Mouse (Mus musculus): ENCODE measurements around the gene Plcb1. TPM values are rescaled to one million over a fixed set of nuclear protein-coding genes. Genes with fewer than 3 reads are reported as not detected.

Plcb1 gene
- polyA plus RNA-seq, 1 experiment from 2014 or later: 10.9 TPM

DNA sequence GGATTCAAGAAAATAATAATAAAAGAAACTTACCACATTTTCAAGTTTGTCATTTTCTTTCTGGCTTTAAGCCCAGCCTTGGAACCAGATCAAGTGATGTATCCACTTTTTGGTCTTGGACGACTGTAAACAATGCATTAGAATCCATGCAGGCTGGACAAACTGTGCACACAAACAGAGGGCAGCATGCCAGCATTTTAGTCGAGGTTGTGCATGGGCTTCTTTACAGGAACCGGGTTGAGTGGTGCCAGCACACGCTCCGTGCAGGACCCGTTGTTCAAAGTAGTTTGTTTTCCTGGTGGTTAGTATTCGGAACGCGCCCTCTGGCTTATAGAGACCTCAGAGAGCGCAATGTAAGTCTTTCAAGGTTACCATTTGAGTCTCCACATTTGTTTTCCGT lies 30.5 kb downstream of the Plcb1 start:
- no peak overlapping the region for H3K9ac ChIP-seq
- H3K9me3 ChIP-seq: no peaks in the 10 kb centered on the region
- no peak for ATAC-seq
- no peaks in the 10 kb centered on the region for H3K27me3 ChIP-seq (replicated peaks)
- H3K27ac ChIP-seq: no peak overlapping the region
- H3K4me3 ChIP-seq (replicated peaks): no peak overlapping the region
- 71% methylated on average over 11 of the region's 11 CpGs for WGBS
- H3K36me3 ChIP-seq: no peaks in the 10 kb centered on the region
- no peaks in the 10 kb centered on the region for H3K4me1 ChIP-seq (replicated peaks)
- no peak overlapping the region for H3K4me2 ChIP-seq (replicated peaks)

DNA sequence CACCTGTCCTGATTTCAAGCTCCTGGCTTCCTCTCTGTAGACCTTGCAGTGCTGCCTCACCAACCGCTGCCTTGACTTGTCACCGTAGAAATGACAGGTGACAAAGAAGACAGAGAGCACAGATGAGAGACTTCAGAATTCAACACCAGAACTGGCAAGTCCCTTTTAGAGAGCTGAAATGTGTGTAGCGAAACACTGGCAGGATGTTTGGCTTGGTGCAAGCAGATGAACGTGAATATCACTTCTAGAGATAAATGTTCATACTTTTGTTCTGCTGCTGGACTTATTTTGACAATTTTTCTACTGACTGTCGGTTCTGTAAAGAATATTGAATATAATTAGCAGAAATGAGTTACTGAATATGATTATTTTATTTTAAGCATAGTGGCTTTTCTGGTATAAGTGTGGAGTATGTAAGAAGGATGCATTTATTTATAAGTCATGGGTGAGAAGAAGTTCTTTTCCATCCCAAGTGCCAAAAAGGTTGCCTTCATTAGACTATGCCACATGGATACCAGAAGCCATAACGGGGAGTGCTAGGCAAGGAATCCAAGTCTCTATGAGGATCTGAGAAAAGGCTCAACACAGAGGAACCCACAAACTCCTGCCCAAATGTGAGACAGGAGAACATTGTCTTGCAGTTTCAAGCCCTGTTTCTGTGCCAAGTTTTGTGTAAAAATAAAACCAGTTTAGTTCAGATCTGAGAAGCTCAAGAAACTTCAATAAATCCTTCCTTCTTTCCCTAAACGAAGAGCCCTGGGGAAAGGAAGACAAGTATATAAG lies 31.4 kb downstream of the Plcb1 start:
- Histone ChIP-seq H3K4me3 (replicated peaks) (no peak overlapping the region), H3K27ac (no peak overlapping the region), H3K27me3 (replicated peaks) (no peaks in the 10 kb centered on the region), H3K36me3 (no peaks in the 10 kb centered on the region), H3K4me1 (replicated peaks) (no peaks in the 10 kb centered on the region), H3K9ac (no peak overlapping the region), H3K9me3 (no peaks in the 10 kb centered on the region), H3K4me2 (replicated peaks) (no peak overlapping the region)
- no peak for ATAC-seq
- WGBS: 79% methylated on average over 7 of the region's 7 CpGs

DNA sequence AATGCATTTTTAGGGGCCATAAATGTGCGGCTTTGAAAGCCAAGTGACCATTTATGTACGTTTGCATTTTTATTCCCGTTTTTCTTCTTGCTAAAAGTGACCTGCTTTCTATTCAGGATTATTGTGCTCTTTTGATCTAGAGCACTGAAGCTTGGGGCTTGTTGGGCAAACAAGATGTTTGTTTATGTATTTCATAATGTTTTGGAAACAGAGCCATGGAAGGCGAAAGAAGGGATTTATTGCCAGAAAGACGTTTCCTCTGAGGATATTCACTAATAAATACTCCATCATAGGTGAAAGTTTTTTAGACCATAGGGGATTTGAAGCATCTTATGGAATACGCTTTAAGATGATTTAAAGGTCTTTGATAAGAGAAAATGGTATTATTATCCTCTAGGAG lies 35.3 kb downstream of the Plcb1 start:
- H3K9ac ChIP-seq: no peak overlapping the region
- ATAC-seq: no peak
- no peaks in the 10 kb centered on the region for H3K27me3 ChIP-seq (replicated peaks)
- H3K27ac ChIP-seq: no peak overlapping the region
- H3K4me1 ChIP-seq (replicated peaks): 0 out of 2 replicates have a peak, but pooled peaks cover 3% of the 10 kb centered on the region
- no peaks in the 10 kb centered on the region for H3K36me3 ChIP-seq
- 70% methylated on average over 6 of the region's 6 CpGs for WGBS
- H3K4me2 ChIP-seq (replicated peaks): no peak overlapping the region
- no peaks in the 10 kb centered on the region for H3K9me3 ChIP-seq
- no peak overlapping the region for H3K4me3 ChIP-seq (replicated peaks)

DNA sequence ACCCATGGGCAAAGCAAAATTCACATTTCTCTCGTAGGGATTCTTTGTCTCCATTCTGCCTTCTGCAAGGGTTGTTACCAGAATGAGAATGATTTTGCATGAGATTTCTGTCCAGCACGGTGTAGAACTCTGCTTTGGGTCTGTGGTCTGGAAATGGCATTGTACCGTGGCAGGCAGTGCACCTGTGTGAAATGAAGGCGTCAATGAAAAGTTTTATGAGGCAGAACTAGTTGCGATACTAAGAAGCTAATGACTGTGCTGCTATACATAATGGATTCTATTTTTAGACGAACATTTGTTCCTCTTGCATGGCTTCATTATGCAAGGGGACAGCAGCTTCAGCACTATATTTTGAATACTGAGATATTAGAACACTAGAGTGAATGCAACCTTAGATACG lies 39.8 kb downstream of the Plcb1 start:
- ATAC-seq: peak; percentile 51
- 41% methylated on average over 7 of the region's 7 CpGs for WGBS
- H3K4me2 ChIP-seq (replicated peaks): peak overlapping the region; percentile 29
- H3K27me3 ChIP-seq (replicated peaks): no peaks in the 10 kb centered on the region
- H3K4me1 ChIP-seq (replicated peaks): 0 out of 2 replicates have a peak, but pooled peaks cover 6% of the 10 kb centered on the region
- H3K36me3 ChIP-seq: no peaks in the 10 kb centered on the region
- H3K27ac ChIP-seq: no peak overlapping the region
- H3K9me3 ChIP-seq: no peaks in the 10 kb centered on the region
- no peak overlapping the region for H3K9ac ChIP-seq
- H3K4me3 ChIP-seq (replicated peaks): no peak overlapping the region

DNA sequence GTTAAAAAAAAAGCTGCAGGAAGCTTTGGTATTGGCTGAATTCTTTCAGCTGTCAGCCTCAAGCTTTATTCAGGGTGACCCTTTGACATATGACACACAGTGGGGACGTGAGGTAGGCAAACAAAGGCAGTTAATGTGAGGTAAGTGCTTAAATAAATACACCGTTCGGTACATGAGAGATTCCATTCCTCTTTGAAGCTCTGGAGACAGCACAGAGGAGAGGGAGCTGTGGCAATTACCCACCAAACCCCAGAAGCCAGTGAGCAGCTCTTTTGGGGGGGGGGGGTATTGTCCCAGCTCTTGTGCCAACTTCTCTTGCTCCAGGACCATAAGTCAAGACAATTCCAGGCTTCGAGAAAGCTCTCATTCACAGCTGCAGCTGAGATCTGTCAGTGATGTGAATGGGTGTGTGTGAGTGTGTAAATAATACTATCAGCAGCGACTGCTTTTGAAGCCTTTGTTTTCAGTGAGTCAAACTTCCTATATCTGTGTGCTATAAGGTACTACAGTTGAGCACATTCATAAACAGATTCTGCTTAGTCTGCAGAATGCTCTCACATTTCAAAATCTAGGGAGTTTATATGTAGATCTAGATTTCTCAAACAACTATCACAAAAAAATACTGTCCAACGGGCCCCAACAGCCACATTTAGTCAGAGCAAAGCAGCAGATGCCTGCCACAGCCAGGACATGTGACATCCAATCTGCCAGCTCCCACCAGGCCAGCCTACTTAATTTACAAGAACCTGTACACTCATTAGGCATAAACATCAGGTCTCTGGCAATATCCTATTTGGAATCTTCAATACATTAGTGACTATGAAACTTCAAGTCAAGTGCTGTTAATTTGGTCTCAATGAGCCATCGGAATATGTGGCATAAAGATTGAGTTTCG lies 40.5 kb downstream of the Plcb1 start:
- Histone ChIP-seq H3K9ac (no peak overlapping the region), H3K9me3 (no peaks in the 10 kb centered on the region), H3K27ac (peak overlapping the region; percentile 24; the same call in 1 of the 2 replicates), H3K4me2 (replicated peaks) (peak overlapping the region; percentile 20), H3K36me3 (no peaks in the 10 kb centered on the region), H3K4me3 (replicated peaks) (no peak overlapping the region), H3K27me3 (replicated peaks) (no peaks in the 10 kb centered on the region), H3K4me1 (replicated peaks) (0 out of 2 replicates have a peak, but pooled peaks cover 6% of the 10 kb centered on the region)
- ATAC-seq: peak; percentile 89
- WGBS: 28% methylated on average over 8 of the region's 8 CpGs

DNA sequence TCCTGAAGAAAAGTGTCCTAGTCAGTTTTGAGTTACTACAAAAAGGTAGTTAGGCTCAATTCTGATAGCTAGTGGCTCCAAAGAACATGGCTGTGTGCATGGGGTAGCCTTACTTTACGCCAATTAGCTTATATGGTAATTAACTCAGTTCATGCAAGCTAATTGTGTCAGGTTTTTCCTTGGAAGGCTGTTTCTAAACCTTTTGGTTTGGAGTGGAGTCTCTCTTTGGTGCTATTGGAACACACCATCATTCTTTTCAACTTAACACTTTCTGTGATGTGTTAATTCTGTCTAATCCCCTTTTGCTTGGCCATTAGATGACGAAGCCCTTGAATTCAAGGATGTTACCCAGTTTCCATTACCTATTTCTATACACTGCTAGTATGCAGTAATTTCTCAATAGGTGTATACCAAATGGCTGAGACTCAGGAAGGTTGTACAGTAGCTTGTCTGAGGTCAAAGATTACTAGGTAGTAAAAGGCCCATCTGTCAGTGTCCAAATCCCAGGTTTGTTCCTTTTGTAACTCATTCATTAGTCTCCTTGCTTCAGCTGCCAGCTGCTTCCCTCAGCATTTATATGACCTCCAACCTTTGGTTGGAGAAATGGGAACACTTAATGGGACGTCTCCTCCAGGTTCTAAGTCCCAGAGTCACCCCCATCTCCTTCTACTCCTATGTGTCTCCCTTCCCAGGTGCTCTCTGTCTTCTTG lies 42.1 kb downstream of the Plcb1 start:
- Histone ChIP-seq H3K27ac (no peak overlapping the region), H3K4me3 (replicated peaks) (no peak overlapping the region), H3K27me3 (replicated peaks) (no peaks in the 10 kb centered on the region), H3K36me3 (no peaks in the 10 kb centered on the region), H3K9ac (no peak overlapping the region), H3K4me1 (replicated peaks) (0 out of 2 replicates have a peak, but pooled peaks cover 6% of the 10 kb centered on the region), H3K9me3 (no peaks in the 10 kb centered on the region), H3K4me2 (replicated peaks) (no peak overlapping the region)
- 75% methylated on average over 3 of the region's 3 CpGs for WGBS
- ATAC-seq: peak; percentile 46; the same call in 1 of the 2 replicates

DNA sequence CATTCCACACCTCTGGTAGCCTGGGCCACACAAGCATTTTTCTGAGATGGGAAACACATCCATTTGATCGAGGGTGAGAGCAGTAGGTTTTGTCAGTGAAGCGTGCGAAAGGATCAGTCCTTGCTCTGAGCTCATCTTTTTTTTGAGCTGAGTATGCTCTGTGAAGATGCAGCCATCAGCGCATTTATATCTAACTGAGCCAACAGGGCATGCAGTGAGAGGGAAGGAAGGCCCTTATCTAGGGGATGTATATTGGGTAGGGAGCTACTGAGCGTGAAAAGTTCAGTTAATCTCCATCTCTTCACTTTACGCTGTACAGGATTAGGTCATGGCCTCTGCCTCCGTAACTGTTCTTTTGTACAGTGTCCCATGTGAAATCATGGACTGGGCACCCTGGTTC lies 46.0 kb downstream of the Plcb1 start:
- H3K36me3 ChIP-seq: no peaks in the 10 kb centered on the region
- no peak for ATAC-seq
- no peak overlapping the region for H3K4me2 ChIP-seq (replicated peaks)
- no peaks in the 10 kb centered on the region for H3K9me3 ChIP-seq
- no peak overlapping the region for H3K27ac ChIP-seq
- no peaks in the 10 kb centered on the region for H3K27me3 ChIP-seq (replicated peaks)
- H3K4me3 ChIP-seq (replicated peaks): no peak overlapping the region
- H3K4me1 ChIP-seq (replicated peaks): 0 out of 2 replicates have a peak, but pooled peaks cover 3% of the 10 kb centered on the region
- 97% methylated on average over 7 of the region's 7 CpGs for WGBS
- no peak overlapping the region for H3K9ac ChIP-seq

DNA sequence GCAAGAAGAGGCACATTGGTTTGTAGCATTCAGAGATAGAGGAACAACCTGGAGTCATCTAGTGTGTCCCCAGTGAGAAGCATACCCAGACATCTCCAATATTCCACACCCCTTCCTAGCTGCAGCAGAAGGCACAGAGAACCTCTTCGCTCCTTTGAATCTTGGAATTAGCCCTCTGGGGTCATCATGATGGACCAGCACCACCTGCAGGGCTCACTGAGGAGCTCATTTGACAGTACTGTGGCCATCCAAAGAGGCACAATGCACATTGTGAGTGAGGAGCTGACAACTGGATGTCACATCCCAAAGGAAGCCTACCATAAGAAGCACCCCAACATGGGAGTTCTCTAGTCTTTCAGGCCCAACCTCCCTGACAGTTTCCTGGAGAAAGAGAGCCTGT lies 50.2 kb downstream of the Plcb1 start:
- no peak overlapping the region for H3K27ac ChIP-seq
- no peaks in the 10 kb centered on the region for H3K4me1 ChIP-seq (replicated peaks)
- H3K36me3 ChIP-seq: no peaks in the 10 kb centered on the region
- no peak overlapping the region for H3K4me2 ChIP-seq (replicated peaks)
- no peaks in the 10 kb centered on the region for H3K27me3 ChIP-seq (replicated peaks)
- no peak overlapping the region for H3K4me3 ChIP-seq (replicated peaks)
- H3K9me3 ChIP-seq: no peaks in the 10 kb centered on the region
- ATAC-seq: no peak
- H3K9ac ChIP-seq: no peak overlapping the region
- WGBS: 83% methylated on average over 1 of the region's 1 CpGs

DNA sequence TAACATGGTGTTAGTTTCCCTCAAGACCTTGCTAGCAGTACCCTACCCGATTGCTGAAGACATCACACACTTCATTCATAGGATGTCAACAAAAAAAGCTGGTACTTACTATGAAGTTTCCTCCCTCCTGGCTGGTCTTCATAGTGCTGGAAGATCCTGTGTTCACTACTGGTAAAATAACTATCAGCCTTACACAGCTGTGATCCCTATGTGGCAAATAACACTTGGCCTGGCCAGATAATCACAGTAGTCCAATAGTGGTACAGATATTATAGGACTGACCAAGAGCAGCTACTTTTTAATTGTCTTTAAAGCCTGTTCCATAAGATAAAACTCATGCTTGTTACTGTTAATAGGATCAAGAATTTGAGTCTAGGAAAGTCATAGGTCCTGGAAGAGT lies 52.3 kb downstream of the Plcb1 start:
- Histone ChIP-seq H3K4me3 (replicated peaks) (no peak overlapping the region), H3K4me1 (replicated peaks) (no peaks in the 10 kb centered on the region), H3K9me3 (no peaks in the 10 kb centered on the region), H3K4me2 (replicated peaks) (no peak overlapping the region), H3K36me3 (no peaks in the 10 kb centered on the region), H3K9ac (no peak overlapping the region), H3K27me3 (replicated peaks) (no peaks in the 10 kb centered on the region), H3K27ac (no peak overlapping the region)
- ATAC-seq: no peak
- WGBS: 98% methylated on average over 1 of the region's 1 CpGs

DNA sequence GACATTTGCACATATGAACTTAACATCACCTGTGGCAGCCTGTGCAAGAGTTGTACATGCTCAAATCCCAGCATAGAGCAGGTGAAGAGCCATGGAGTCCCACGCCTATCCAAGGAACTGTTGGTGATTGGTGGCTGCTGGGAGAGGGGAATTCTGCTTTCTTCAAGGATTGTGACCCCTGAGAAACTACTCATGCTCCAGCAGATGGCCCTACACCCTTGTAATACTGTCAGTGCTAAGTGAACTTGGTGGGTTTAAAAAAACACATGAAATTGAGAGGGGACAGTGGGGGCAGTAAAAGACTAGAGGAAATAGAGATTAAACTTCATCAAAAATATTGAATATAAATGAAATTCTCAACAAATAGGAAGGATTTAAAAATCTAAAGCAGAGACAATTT lies 53.0 kb downstream of the Plcb1 start:
- ATAC-seq: no peak
- WGBS: 86% methylated on average over 1 of the region's 1 CpGs
- no peak overlapping the region for H3K9ac ChIP-seq
- no peaks in the 10 kb centered on the region for H3K4me1 ChIP-seq (replicated peaks)
- no peak overlapping the region for H3K4me3 ChIP-seq (replicated peaks)
- no peaks in the 10 kb centered on the region for H3K36me3 ChIP-seq
- H3K4me2 ChIP-seq (replicated peaks): no peak overlapping the region
- H3K27ac ChIP-seq: no peak overlapping the region
- no peaks in the 10 kb centered on the region for H3K27me3 ChIP-seq (replicated peaks)
- no peaks in the 10 kb centered on the region for H3K9me3 ChIP-seq

DNA sequence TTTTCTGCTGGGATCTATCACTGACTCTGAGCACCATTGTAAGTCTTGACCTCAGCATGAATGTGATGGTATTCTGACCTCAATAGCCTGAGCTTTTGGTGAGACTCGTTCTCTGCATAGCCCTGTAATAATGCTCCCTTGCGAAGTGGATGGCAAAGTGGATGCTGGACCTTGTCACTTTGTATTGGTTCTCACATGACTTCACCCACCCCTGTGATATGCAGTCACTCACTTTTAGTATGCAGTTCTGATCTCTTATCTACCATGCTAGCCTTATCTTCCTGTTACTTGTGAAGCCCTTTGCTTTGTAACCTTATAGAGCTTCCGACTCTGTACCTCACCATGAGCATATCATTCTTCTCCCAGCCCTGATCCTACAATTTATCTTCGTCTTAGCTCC lies 57.0 kb downstream of the Plcb1 start:
- peak; percentile 66 for ATAC-seq
- no peaks in the 10 kb centered on the region for H3K36me3 ChIP-seq
- H3K4me3 ChIP-seq (replicated peaks): no peak overlapping the region
- no peak overlapping the region for H3K27ac ChIP-seq
- no peaks in the 10 kb centered on the region for H3K4me1 ChIP-seq (replicated peaks)
- H3K4me2 ChIP-seq (replicated peaks): no peak overlapping the region
- H3K9ac ChIP-seq: no peak overlapping the region
- H3K9me3 ChIP-seq: no peaks in the 10 kb centered on the region
- no peaks in the 10 kb centered on the region for H3K27me3 ChIP-seq (replicated peaks)
- WGBS: 69% methylated on average over 4 of the region's 4 CpGs

Measured in intestine, embryonic 15.5 days (tissue).